Mouse (Mus musculus): ENCODE measurements around the gene Ssr2.

Ssr2 gene

DNA sequence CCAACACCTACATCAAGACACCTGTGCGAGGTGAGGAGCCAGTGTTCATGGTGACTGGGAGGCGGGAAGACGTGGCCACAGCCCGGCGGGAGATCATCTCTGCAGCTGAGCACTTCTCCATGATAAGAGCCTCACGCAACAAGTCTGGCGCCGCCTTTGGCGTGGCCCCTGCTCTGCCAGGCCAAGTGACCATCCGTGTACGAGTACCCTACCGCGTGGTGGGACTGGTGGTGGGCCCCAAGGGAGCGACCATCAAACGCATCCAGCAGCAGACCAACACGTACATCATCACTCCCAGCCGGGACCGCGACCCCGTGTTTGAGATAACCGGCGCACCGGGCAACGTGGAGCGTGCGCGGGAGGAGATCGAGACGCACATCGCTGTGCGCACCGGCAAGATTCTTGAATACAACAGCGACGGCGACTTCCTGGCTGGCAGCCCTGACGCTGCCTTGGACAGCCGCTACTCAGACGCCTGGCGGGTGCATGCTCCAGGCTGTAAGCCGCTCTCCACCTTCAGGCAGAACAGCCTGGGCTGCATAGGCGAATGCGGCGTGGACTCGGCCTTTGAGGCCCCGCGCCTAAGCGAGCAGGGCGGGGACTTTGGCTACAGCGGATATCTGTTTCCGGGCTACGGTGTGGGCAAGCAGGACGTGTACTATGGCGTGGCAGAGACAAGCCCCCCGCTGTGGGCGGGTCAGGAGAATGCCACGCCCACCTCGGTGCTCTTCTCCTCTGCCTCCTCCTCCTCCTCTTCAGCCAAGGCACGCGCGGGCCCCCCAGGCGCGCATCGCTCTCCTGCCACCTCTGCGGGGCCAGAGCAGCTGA lies 39.4 kb upstream of the Ssr2 start:
- no peak for TF ChIP-seq GATA4 (IDR thresholded peaks at IDR 0.05; ENCODE audit: insufficient replicate concordance, low read length)

GRCm38 (mm10) chr3:88537146-88537545 lies 38.5 kb upstream of the Ssr2 start:
- TF ChIP-seq GATA4 (IDR thresholded peaks at IDR 0.05; ENCODE audit: insufficient replicate concordance, low read length), result no peak

DNA sequence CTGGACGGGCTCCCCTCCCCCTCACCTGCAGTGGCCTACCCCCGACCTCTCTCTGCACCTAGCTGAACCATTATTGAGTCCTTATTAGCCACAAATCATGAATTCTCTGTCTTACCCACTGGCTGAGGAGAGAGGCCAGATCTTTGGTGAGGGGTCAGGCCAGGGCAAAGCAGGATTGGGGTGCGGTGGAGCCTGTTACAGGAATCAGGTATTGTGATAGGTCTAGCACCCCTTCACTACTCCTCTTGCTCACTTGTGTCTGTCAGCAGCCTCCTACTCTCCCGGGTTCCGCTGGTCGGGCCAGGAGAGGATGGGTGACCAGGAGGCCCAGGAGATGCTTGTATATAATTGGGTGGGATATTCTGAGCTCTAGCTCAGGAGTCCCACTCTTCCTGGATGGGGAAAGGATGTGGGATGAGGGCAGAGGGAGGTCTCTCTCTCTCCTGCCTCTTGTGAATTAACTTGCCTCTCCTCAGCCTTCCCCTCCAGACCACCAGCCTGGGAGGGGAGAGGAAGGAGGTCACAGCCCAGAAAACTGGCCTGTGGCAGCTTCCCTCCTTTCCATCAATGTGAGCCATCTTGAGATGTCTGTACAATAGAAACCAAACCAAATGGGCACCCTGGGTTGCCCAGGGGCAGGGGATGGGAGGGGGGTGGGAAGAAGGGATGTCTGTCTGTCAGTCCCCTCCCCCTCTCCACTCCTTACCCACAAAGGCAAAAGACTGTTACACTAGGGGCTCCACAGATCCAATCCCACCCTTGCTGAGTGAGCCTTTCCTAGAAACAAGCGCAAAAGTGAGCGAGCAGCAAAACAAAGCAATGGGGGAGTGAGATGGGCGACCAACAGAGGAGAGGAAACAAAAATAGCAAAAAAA lies 37.2 kb upstream of the Ssr2 start:
- TF ChIP-seq GATA4 (IDR thresholded peaks at IDR 0.05; ENCODE audit: insufficient replicate concordance, low read length), result no peak

GRCm38 (mm10) chr3:88539397-88539796 lies 36.3 kb upstream of the Ssr2 start:
- no peak for TF ChIP-seq GATA4 (IDR thresholded peaks at IDR 0.05; ENCODE audit: insufficient replicate concordance, low read length)

DNA sequence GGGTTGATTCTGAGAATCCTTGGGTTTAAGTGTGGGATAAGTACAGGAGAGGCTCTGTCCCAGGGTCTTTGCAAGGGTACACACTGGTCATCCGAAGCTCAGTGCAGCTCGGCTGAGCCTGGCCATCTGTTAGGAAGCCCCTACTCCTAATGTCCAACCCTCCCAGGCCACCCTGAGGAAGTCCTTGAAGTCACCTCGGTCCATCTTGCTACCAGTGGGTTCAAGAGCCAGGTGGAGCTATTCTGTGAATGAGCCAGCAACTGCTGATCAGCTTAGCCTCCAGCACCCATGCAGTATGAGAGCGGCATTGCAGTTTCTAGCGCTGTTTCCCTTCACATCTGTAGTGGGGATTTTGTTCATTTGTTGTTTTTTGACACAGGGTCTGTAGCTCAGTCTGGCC lies 35.6 kb upstream of the Ssr2 start:
- TF ChIP-seq GATA4 (IDR thresholded peaks at IDR 0.05; ENCODE audit: insufficient replicate concordance, low read length), result no peak

- TF ChIP-seq GATA4 (IDR thresholded peaks at IDR 0.05; ENCODE audit: insufficient replicate concordance, low read length), result no peak
These were observed 33.9 kb upstream of the Ssr2 start for GRCm38 (mm10) chr3:88541622-88542401.

DNA sequence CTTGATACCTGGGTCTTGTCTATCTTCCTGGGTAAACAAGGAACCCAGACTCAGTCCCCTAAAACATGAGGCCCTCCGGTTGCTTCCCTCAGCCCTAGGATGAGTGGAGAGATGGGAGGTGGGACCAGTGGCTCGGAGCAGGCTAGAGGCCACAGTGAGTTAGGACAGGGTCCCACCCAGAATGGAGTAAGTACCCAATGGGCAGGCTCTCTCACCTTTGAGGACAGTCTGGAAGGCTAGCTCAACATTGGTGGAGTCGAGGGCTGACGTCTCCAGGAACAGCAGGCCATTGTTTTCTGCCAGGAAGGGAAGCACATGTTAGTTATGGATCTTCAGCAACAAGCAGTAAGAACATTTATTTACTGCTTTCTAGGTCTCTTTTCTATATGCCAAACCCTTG lies 33.2 kb upstream of the Ssr2 start:
- no peak for TF ChIP-seq GATA4 (IDR thresholded peaks at IDR 0.05; ENCODE audit: insufficient replicate concordance, low read length)

DNA sequence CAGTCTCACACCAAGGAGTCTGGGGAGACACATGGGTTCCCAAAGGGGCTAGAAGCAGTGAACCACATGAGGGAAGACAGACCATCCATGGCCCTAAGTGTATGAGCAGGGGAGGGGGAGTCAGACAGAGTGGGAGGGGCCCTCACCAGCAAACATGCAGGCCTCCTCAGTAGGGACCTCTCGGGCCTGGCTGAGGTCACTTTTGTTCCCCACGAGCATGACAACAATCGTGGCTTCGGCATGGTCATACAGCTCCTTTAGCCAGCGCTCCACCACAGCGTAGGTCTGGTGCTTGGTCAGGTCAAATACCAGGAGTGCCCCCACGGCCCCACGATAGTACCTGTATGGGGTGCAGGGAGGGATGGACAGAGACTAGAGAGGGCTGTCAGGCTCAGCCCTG lies 32.5 kb upstream of the Ssr2 start:
- TF ChIP-seq GATA4 (IDR thresholded peaks at IDR 0.05; ENCODE audit: insufficient replicate concordance, low read length), result no peak

DNA sequence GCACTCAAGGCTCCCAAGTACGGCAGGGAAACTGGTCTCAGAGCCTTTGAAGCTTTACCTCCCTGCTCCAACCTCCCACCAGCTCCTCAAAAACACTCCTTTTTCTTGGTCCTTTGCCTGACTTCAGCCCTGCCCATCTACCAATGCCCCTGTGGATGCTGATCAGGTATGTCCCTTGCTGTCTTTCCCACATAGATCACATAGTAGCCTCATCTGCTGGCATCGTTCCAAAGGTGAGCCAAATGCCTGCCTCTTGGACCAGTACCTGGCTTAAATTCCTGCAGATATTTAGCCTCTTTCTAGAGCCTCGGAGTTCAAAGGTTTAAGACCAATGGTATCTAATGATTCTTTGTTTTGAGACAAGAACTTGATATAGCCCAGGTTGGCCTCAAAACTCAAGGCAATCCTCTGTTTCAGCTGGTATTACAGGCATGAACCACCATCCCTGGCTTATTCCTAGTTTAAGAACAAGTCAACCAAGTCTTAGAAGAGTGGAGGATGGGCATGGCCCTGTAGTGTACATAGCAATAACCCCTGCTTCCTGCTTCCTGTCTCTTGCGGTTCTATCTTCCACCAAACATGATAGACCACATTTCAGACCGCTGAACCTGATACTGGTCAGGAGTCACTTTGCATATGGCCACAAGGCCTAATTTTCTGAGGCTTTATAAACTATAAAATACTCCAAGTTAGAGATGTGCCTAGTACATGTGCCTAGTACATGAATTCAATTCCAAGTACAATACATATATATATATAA lies 31.8 kb upstream of the Ssr2 start:
- no peak for TF ChIP-seq GATA4 (IDR thresholded peaks at IDR 0.05; ENCODE audit: insufficient replicate concordance, low read length)

DNA sequence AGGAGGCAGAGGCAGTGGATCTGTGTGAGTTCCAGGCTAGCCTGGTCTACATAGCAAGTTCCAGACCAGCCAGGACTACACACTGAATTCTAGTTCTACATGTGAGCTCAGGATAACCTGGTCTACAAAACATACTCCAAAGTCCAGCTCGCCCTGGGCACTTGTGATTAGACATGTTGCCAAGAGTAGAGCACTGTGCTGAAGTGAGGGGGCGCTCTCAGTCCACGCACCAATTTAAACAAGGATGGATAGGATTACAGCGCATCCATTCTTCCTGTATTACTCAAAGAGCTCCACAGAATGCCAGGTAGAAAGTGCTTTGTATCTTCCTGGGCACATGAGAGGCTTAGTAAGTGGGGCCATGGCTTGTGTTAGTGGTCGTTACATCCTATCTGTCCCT lies 31.2 kb upstream of the Ssr2 start:
- no peak for TF ChIP-seq GATA4 (IDR thresholded peaks at IDR 0.05; ENCODE audit: insufficient replicate concordance, low read length)

DNA sequence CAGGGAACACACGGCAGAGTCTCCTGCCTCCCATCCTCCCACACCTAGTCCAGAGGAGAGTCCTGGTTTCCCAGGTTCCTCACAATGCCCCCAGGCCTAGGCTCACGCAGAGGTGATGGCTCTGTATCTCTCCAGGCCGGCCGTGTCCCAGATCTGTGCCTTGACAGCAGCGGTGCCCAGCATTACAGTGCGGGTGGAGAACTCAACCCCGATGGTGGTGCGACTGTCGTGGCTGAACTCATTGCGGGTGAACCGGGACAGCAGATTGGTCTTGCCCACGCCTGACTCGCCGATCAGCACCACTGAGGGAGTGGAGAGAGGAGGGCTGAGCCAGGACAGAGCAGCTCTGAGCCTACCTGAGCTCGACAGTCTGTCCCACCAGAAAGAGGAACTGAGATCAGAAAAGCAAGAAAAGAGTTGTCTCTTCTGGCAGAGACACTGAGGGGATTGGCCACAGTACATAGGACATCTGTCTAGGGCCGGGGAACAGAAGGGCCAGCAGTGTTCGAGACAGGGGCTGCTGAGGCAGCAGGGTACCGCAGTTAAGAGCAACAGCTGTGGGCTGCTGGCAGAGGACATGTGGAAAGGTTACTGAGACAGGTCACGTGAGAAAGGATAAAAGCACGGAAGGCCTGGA lies 30.6 kb upstream of the Ssr2 start:
- TF ChIP-seq GATA4 (IDR thresholded peaks at IDR 0.05; ENCODE audit: insufficient replicate concordance, low read length), result no peak

GRCm38 (mm10) chr3:88546674-88547418 lies 28.8 kb upstream of the Ssr2 start:
- TF ChIP-seq GATA4 (IDR thresholded peaks at IDR 0.05; ENCODE audit: insufficient replicate concordance, low read length), result no peak

GRCm38 (mm10) chr3:88548180-88548917 lies 27.3 kb upstream of the Ssr2 start, which contains the start of gene Rab25:
TSS of gene Rab25 (minus strand) at chr3:88548300.
- no peak for TF ChIP-seq GATA4 (IDR thresholded peaks at IDR 0.05; ENCODE audit: insufficient replicate concordance, low read length)

Data from liver, adult (tissue).